Mouse (Mus musculus): ENCODE results near the gene Fto. TPM values are rescaled to one million over a fixed set of nuclear protein-coding genes. Genes with fewer than 3 reads are reported as not detected.

The Fto gene
- polyA plus RNA-seq, 1 experiment from 2014 or later: 55.3 TPM

DNA sequence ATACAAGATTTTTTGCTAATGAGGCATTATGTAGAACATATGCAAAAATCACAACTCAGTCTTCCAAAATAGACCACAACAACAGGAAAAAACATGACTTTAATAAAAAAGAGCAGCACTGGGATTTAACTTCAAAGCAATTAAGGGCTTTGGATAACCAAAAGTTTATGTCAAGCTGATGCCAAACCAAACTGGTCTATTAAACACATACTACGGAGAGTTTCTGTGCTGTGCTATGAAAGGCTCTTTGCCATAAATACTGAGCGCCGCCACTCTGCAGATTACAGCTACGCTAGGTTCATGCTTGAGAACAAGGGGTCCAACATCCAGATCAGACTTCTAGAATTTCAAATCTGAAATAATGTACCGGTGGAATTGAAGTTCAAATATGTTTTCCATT, 17.5 kb upstream of the Fto start:
- WGBS: 93% methylated on average over 5 of the region's 5 CpGs
- H3K4me3 ChIP-seq (replicated peaks; ENCODE audit: low read depth, low read length): no peak overlapping the region
- H3K27ac ChIP-seq: no peak overlapping the region
- H3K36me3 ChIP-seq (ENCODE audit: insufficient read depth, low read length): no peaks in the 10 kb centered on the region
- DNase-seq (ENCODE audit: low spot score) (no peak), ATAC-seq (replicated peaks; ENCODE audit: low FRiP score, low read depth) (no peak)
- no peak for TF ChIP-seq CTCF (IDR thresholded peaks at IDR 0.05; ENCODE audit: low read depth)
- no peaks in the 10 kb centered on the region for H3K4me1 ChIP-seq (replicated peaks; ENCODE audit: insufficient read depth, low read length)
- no peak overlapping the region for H3K9ac ChIP-seq (ENCODE audit: low read depth, low read length)
- no peaks in the 10 kb centered on the region for H3K9me3 ChIP-seq (replicated peaks; ENCODE audit: low read length)
- no peaks in the 10 kb centered on the region for H3K27me3 ChIP-seq (ENCODE audit: insufficient read depth, low read length)
- no peak overlapping the region for H3K4me2 ChIP-seq (ENCODE audit: low read length)

DNA sequence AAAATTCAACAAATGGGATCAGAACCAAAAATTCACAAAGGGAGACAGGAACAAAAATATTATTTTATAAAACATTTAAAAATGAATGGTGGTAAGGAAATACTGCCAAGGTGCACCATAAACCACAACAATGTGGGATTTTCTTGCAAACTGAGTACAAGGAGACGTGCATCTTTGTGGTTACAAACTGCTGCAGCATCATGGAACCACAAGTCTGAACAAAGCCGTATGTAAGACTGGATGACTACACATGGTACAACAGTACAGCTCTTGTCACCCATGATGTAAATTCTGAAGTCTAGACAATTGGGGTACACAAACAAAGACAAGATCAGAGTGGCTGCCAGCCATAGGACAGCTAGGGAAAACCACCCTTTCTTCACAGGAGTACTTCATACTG, 14.7 kb upstream of the Fto start:
- H3K9me3 ChIP-seq (replicated peaks; ENCODE audit: low read length): no peaks in the 10 kb centered on the region
- no peak overlapping the region for H3K4me2 ChIP-seq (ENCODE audit: low read length)
- no peak overlapping the region for H3K9ac ChIP-seq (ENCODE audit: low read depth, low read length)
- H3K36me3 ChIP-seq (ENCODE audit: insufficient read depth, low read length): 0 out of 2 replicates have a peak, but pooled peaks cover 3% of the 10 kb centered on the region
- no peak overlapping the region for H3K27ac ChIP-seq
- TF ChIP-seq CTCF (IDR thresholded peaks at IDR 0.05; ENCODE audit: low read depth): no peak
- DNase-seq (ENCODE audit: low spot score): no peak
- no peak overlapping the region for H3K4me3 ChIP-seq (replicated peaks; ENCODE audit: low read depth, low read length)
- ATAC-seq (replicated peaks; ENCODE audit: low FRiP score, low read depth): no peak
- 90% methylated on average over 2 of the region's 2 CpGs for WGBS
- H3K4me1 ChIP-seq (replicated peaks; ENCODE audit: insufficient read depth, low read length): no peaks in the 10 kb centered on the region
- no peaks in the 10 kb centered on the region for H3K27me3 ChIP-seq (ENCODE audit: insufficient read depth, low read length)

DNA sequence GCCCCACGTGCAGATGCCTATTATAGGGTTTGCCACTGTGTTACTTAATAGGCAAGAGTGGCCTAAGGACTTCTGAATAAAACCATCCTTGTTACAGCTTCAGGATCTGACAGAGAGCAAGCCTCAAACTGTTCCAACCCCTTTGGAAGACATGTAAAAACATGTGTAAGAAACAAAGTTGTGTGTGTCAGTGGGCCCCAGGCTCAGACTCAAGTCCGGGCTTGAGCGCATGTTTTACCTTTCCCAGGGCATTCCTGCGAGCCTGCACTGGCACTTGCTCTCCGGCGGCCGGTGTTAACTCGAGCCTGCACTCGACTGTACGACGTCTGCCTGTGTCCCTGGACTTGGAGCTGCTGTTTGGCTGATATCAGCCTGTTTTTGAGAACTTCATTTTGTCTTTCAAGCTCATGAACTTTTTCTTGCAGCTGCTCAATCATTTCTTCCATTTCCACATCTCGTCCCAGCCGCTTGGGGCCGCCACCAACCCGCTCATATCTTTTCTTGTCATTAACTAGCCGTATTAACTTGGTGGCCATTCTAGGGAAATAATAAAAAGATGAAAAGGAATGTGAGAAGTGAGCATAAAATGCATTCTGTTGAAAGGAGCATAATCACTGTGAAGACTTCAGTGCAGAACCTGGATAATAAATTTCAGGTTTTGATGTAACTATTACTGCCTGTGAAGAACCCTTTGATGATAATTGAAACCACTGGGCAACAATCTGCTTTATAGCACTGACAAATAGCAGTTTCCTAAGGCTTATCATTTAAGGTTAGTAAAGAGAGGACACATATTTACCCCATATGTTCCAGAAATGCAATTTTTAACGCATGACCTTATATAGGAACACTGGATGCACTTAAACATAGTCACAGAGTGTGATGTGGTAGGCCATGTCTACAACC, 8.6 kb upstream of the Fto start:
- no peaks in the 10 kb centered on the region for H3K27me3 ChIP-seq (ENCODE audit: insufficient read depth, low read length)
- H3K9me3 ChIP-seq (replicated peaks; ENCODE audit: low read length): no peaks in the 10 kb centered on the region
- ATAC-seq (replicated peaks; ENCODE audit: low FRiP score, low read depth) (no peak), DNase-seq (ENCODE audit: low spot score) (no peak)
- peak; percentile 44 for TF ChIP-seq CTCF (IDR thresholded peaks at IDR 0.05; ENCODE audit: low read depth)
- 0 out of 2 replicates have a peak, but pooled peaks cover 9% of the 10 kb centered on the region for H3K36me3 ChIP-seq (ENCODE audit: insufficient read depth, low read length)
- no peak overlapping the region for H3K4me2 ChIP-seq (ENCODE audit: low read length)
- no peak overlapping the region for H3K9ac ChIP-seq (ENCODE audit: low read depth, low read length)
- H3K27ac ChIP-seq: no peak overlapping the region
- no peak overlapping the region for H3K4me3 ChIP-seq (replicated peaks; ENCODE audit: low read depth, low read length)
- no peaks in the 10 kb centered on the region for H3K4me1 ChIP-seq (replicated peaks; ENCODE audit: insufficient read depth, low read length)
- WGBS: 78% methylated on average over 17 of the region's 17 CpGs

DNA sequence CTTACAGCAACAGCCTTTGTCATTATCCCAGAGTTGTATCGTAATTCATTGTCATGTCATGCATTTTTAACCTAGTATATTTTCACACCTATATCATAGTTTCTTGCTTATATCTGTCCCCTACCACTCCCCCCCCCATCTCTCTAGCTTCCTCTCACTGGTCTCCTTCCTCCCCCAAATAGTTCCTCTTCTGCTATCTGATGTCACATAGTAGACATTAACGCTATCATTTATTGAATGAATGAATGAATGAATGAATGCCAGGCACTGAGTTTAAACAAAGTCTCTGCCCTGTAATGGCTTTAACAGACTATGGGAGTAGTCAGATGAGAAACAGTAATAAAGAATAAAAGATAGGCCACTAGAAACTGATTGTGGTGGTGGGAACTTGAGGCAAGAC, 983 bp upstream of the Fto start:
- Histone ChIP-seq H3K27ac (no peak overlapping the region), H3K27me3 (ENCODE audit: insufficient read depth, low read length) (no peaks in the 10 kb centered on the region)
- no peak for TF ChIP-seq CTCF (IDR thresholded peaks at IDR 0.05; ENCODE audit: low read depth)

DNA sequence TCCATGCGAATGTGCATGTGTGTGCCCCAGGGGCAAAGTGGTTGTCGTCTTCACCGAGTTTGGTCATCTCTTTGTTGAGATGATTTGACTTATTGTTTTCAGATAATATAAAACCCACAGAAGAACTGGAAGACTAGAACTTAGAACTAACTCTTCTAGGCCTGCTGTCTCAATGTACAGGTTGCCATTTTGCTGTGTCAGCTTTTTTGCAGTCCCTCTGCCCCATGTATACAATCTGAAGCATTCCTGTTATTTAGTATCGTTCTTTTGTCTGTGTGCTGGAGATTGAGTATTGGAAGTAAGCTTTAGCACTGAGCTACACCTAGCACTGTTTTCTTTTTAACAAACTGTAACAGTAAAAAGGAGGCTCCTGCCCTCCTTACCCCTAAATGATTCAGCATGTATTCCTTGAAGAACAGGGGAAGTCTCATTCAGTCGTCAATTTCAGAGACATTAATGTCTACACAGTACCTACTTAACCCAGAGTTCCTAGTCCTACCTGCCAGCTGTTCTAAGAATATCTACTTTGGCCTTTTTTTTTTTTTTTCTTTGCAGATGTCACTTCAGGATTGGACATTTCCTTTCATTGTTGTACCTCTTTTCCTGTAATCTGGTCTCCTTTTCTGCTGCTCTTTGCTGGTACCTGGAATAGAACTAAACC, 4.4 kb downstream of the Fto start:
- Histone ChIP-seq H3K4me3 (replicated peaks; ENCODE audit: low read depth, low read length) (no peak overlapping the region), H3K36me3 (ENCODE audit: insufficient read depth, low read length) (no peaks in the 10 kb centered on the region), H3K27ac (no peak overlapping the region), H3K27me3 (ENCODE audit: insufficient read depth, low read length) (no peaks in the 10 kb centered on the region), H3K9me3 (replicated peaks; ENCODE audit: low read length) (no peaks in the 10 kb centered on the region), H3K4me2 (ENCODE audit: low read length) (no peak overlapping the region), H3K4me1 (replicated peaks; ENCODE audit: insufficient read depth, low read length) (peaks cover 5% of the 10 kb centered on the region; the same call in 1 of the 2 replicates), H3K9ac (ENCODE audit: low read depth, low read length) (no peak overlapping the region)
- ATAC-seq (replicated peaks; ENCODE audit: low FRiP score, low read depth) (no peak), DNase-seq (ENCODE audit: low spot score) (no peak)
- 91% methylated on average over 5 of the region's 5 CpGs for WGBS
- no peak for TF ChIP-seq CTCF (IDR thresholded peaks at IDR 0.05; ENCODE audit: low read depth)

More for the DNA sequence above, 983 bp upstream of the Fto start:
- Histone ChIP-seq H3K4me2 (ENCODE audit: low read length) (peak overlapping the region; percentile 73), H3K36me3 (ENCODE audit: insufficient read depth, low read length) (no peaks in the 10 kb centered on the region), H3K4me1 (replicated peaks; ENCODE audit: insufficient read depth, low read length) (peaks cover 5% of the 10 kb centered on the region; the same call in 1 of the 2 replicates), H3K4me3 (replicated peaks; ENCODE audit: low read depth, low read length) (peak overlapping the region; percentile 73), H3K9ac (ENCODE audit: low read depth, low read length) (peak overlapping the region; percentile 65; the same call in 1 of the 2 replicates), H3K9me3 (replicated peaks; ENCODE audit: low read length) (no peaks in the 10 kb centered on the region)
- DNase-seq (ENCODE audit: low spot score): no peak
- no peak for ATAC-seq (replicated peaks; ENCODE audit: low FRiP score, low read depth)
- WGBS: 79% methylated on average over 2 of the region's 2 CpGs

DNA sequence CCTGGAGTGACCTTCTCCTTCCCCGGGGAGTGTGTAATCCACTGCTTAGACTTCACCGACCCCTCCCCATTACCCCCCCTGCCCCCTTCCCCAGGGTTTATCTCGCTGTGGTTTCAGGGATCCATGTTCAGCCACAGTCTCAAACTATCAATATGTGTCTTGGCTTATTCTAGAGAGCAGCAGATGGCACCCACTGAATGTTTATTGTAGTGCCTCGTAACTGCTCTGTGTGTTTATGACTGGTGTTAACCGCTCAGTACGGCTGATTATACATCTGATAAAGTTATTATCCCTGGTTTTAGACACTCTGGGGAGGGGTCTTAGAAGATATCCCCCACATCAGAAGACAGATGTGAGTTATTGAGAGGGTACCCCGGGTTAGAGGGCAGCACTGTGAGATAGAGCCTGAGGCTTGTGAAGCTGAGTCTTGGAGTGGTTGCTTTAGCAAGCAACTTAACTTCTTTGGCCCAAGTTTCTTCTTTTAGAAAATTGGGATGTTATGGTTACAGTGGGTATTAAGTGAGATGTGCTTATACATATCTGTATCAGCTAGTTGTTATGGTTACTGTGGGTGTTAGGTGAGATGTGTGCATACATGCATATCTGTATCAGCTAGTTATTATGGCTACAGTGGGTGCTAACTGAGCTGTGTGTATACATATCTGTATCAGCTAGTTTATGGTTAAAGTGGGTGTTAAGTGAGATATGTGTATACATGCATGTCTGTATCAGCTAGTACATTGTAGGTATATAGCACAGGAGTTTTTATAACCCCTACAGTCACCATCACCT, 5.8 kb downstream of the Fto start:
- H3K4me3 ChIP-seq (replicated peaks; ENCODE audit: low read depth, low read length): no peak overlapping the region
- no peak for TF ChIP-seq CTCF (IDR thresholded peaks at IDR 0.05; ENCODE audit: low read depth)
- DNase-seq (ENCODE audit: low spot score) (no peak), ATAC-seq (replicated peaks; ENCODE audit: low FRiP score, low read depth) (no peak)
- no peak overlapping the region for H3K27ac ChIP-seq
- H3K4me1 ChIP-seq (replicated peaks; ENCODE audit: insufficient read depth, low read length): 0 out of 2 replicates have a peak, but pooled peaks cover 5% of the 10 kb centered on the region
- H3K4me2 ChIP-seq (ENCODE audit: low read length): no peak overlapping the region
- 82% methylated on average over 7 of the region's 7 CpGs for WGBS
- no peaks in the 10 kb centered on the region for H3K9me3 ChIP-seq (replicated peaks; ENCODE audit: low read length)
- no peaks in the 10 kb centered on the region for H3K27me3 ChIP-seq (ENCODE audit: insufficient read depth, low read length)
- no peak overlapping the region for H3K9ac ChIP-seq (ENCODE audit: low read depth, low read length)
- no peaks in the 10 kb centered on the region for H3K36me3 ChIP-seq (ENCODE audit: insufficient read depth, low read length)
